Mouse (Mus musculus) MEL (cell line): ENCODE results near the gene Lyrm7. TPM values are rescaled to one million over a fixed set of nuclear protein-coding genes. Genes with fewer than 3 reads are reported as not detected.

Experiments used
- DNase-seq: peaks from one replicate; pipeline ENCODE4 v3.0.0; 2011; ENCODE audit warnings: low read depth, low spot score
- H3K27ac ChIP-seq: 2 replicates; pipeline ENCODE4 v1.5.1; 2012; ENCODE audit warnings: low read depth, mild to moderate bottlenecking, control low read depth, low read length, moderate library complexity; ENCODE audit not compliant: control insufficient read depth
- H3K27me3 ChIP-seq, 2 experiments: fragments of 150-350 bp in 1 of 2; sonication (generic) in 1 of 2; 2 replicates each; pipeline ENCODE4 v1.6.1; 2012; ENCODE audit warnings: low read length in 2 of 2, mild to moderate bottlenecking in 2 of 2, improper control_type of control experiment in 1 of 2, moderate library complexity in 1 of 2; ENCODE audit not compliant: insufficient read depth in 2 of 2, control insufficient read depth in 1 of 2
- H3K36me3 ChIP-seq, 2 experiments: 2 replicates each; pipeline ENCODE4 v1.6.1; 2012 to 2014; ENCODE audit warnings: low read length in 2 of 2, improper control_type of control experiment in 1 of 2, inconsistent platforms in 1 of 2, mild to moderate bottlenecking in 1 of 2; ENCODE audit not compliant: insufficient read depth in 2 of 2, control insufficient read depth in 1 of 2
- H3K4me1 ChIP-seq, 2 experiments: fragments of 150-350 bp in 1 of 2; sonication (generic) in 1 of 2; 2 replicates each; pipeline ENCODE4 v1.6.1; 2012; ENCODE audit warnings: low read length in 2 of 2, improper control_type of control experiment in 1 of 2, mild to moderate bottlenecking in 1 of 2; ENCODE audit not compliant: insufficient read depth in 2 of 2, control insufficient read depth in 1 of 2
- H3K4me3 ChIP-seq, 2 experiments: fragments of 150-350 bp in 1 of 2; sonication (generic) in 1 of 2; 2 replicates each; pipeline ENCODE4 v1.5.1; 2012; ENCODE audit warnings: low read depth in 2 of 2, low read length in 2 of 2, mild to moderate bottlenecking in 2 of 2, moderate library complexity in 2 of 2, control low read depth in 1 of 2, improper control_type of control experiment in 1 of 2; ENCODE audit not compliant: control insufficient read depth in 1 of 2, insufficient read depth in 1 of 2
- H3K79me2 ChIP-seq: 2 replicates; pipeline ENCODE4 v1.6.1; 2012; ENCODE audit warnings: mild to moderate bottlenecking, low read length, moderate library complexity; ENCODE audit not compliant: control insufficient read depth, poor library complexity, insufficient read depth
- H3K9ac ChIP-seq: 2 replicates; pipeline ENCODE4 v1.6.1; 2012; ENCODE audit warnings: low read depth, mild to moderate bottlenecking, control low read depth, low read length, moderate library complexity; ENCODE audit not compliant: control insufficient read depth, poor library complexity, severe bottlenecking
- H3K9me3 ChIP-seq: fragments of 150-350 bp; sonication (generic); replicated peaks from 2 replicates; pipeline ENCODE4 v1.6.1; 2012; ENCODE audit warnings: mild to moderate bottlenecking, low read length, improper control_type of control experiment, moderate library complexity; ENCODE audit not compliant: insufficient read depth
- CHD2 ChIP-seq: IDR thresholded peaks from 2 replicates; pipeline ENCODE4 v1.6.1; 2011; ENCODE audit warnings: low read length, improper control_type of control experiment
- CTCF ChIP-seq, 3 experiments: IDR thresholded peaks in 2 of 3; conservative IDR thresholded peaks in 1 of 3; 2 replicates each; pipeline ENCODE4 v1.5.1; 2011 to 2012; ENCODE audit warnings: low read length in 3 of 3, low read depth in 2 of 3, mild to moderate bottlenecking in 2 of 3, improper control_type of control experiment in 1 of 3, inconsistent platforms in 1 of 3, mixed read lengths in 1 of 3, moderate library complexity in 1 of 3; ENCODE audit not compliant: control insufficient read depth in 1 of 3, insufficient read depth in 1 of 3, poor library complexity in 1 of 3, severe bottlenecking in 1 of 3
- E2F4 ChIP-seq: IDR thresholded peaks from 2 replicates; pipeline ENCODE4 v1.6.1; 2011; ENCODE audit warnings: low read depth, low read length, improper control_type of control experiment, borderline replicate concordance
- JUND ChIP-seq: IDR thresholded peaks from 2 replicates; pipeline ENCODE4 v1.6.1; 2011; ENCODE audit warnings: low read depth, mild to moderate bottlenecking, improper control_type of control experiment, low read length
- KAT2A ChIP-seq: conservative IDR thresholded peaks from 2 replicates; pipeline ENCODE4 v1.6.1; 2012; ENCODE audit warnings: low read depth, low read length, improper control_type of control experiment, inconsistent platforms
- MAFK ChIP-seq: IDR thresholded peaks from 2 replicates; pipeline ENCODE4 v1.6.1; 2011; ENCODE audit warnings: low read depth, mild to moderate bottlenecking, low read length, improper control_type of control experiment, borderline replicate concordance
- MEF2A ChIP-seq: IDR thresholded peaks from 2 replicates; pipeline ENCODE4 v1.6.1; 2014; ENCODE audit warnings: low read depth, mild to moderate bottlenecking, inconsistent platforms, low read length, improper control_type of control experiment; ENCODE audit not compliant: poor library complexity, insufficient replicate concordance, severe bottlenecking; ENCODE audit errors: extremely low read depth
- MYB ChIP-seq: IDR thresholded peaks from 2 replicates; pipeline ENCODE4 v1.6.1; 2011; ENCODE audit warnings: mild to moderate bottlenecking, low read depth, low read length, improper control_type of control experiment
- MYC ChIP-seq: IDR thresholded peaks from 2 replicates; pipeline ENCODE4 v1.6.1; 2011; ENCODE audit warnings: low read depth, mild to moderate bottlenecking, low read length, improper control_type of control experiment, moderate library complexity
- NRF1 ChIP-seq: IDR thresholded peaks from 2 replicates; pipeline ENCODE4 v1.6.1; 2014; ENCODE audit warnings: low read depth, mild to moderate bottlenecking, inconsistent platforms, low read length, improper control_type of control experiment, moderate library complexity; ENCODE audit not compliant: poor library complexity, insufficient read depth, severe bottlenecking
- POLR2A ChIP-seq, 2 experiments: IDR thresholded peaks; 2 replicates each; pipeline ENCODE4 v1.6.1; 2011 to 2012; ENCODE audit warnings: low read length in 2 of 2, mild to moderate bottlenecking in 2 of 2, control low read depth in 1 of 2, improper control_type of control experiment in 1 of 2, low read depth in 1 of 2, moderate library complexity in 1 of 2; ENCODE audit not compliant: control insufficient read depth in 1 of 2, insufficient read depth in 1 of 2, poor library complexity in 1 of 2
- POLR2AphosphoS5 ChIP-seq: IDR thresholded peaks from 2 replicates; pipeline ENCODE4 v1.6.1; 2012; ENCODE audit warnings: low read depth, borderline replicate concordance, mild to moderate bottlenecking, inconsistent platforms, low read length, moderate library complexity, mixed read lengths
- RAD21 ChIP-seq: IDR thresholded peaks from 2 replicates; pipeline ENCODE4 v1.6.1; 2011; ENCODE audit warnings: mild to moderate bottlenecking, low read depth, low read length, improper control_type of control experiment
- RCOR1 ChIP-seq: IDR thresholded peaks from 2 replicates; pipeline ENCODE4 v1.6.1; 2012; ENCODE audit warnings: low read depth, mild to moderate bottlenecking, inconsistent platforms, low read length, improper control_type of control experiment
- SMC3 ChIP-seq: IDR thresholded peaks from 2 replicates; pipeline ENCODE4 v1.6.1; 2011; ENCODE audit warnings: low read depth, low read length, improper control_type of control experiment
- TAL1 ChIP-seq: IDR thresholded peaks from 2 replicates; pipeline ENCODE4 v1.6.1; 2012; ENCODE audit warnings: mild to moderate bottlenecking, inconsistent platforms, low read length, moderate library complexity, mixed read lengths
- TBP ChIP-seq: IDR thresholded peaks from 2 replicates; pipeline ENCODE4 v1.8.0; 2011; ENCODE audit warnings: low read depth, low read length, improper control_type of control experiment
- UBTF ChIP-seq: IDR thresholded peaks from 2 replicates; pipeline ENCODE4 v1.6.1; 2012; ENCODE audit warnings: low read depth, mild to moderate bottlenecking, inconsistent platforms, low read length, improper control_type of control experiment, moderate library complexity, borderline replicate concordance; ENCODE audit not compliant: insufficient read depth
- USF1 ChIP-seq: IDR thresholded peaks from 2 replicates; pipeline ENCODE4 v1.6.1; 2014; ENCODE audit warnings: low read depth, mild to moderate bottlenecking, inconsistent platforms, low read length, improper control_type of control experiment, moderate library complexity
- ZC3H11A ChIP-seq: IDR thresholded peaks from 2 replicates; pipeline ENCODE4 v1.6.1; 2012; ENCODE audit warnings: low read depth, mild to moderate bottlenecking, inconsistent platforms, low read length, improper control_type of control experiment
- ZMIZ1 ChIP-seq: IDR thresholded peaks from 2 replicates; pipeline ENCODE4 v1.6.1; 2012; ENCODE audit warnings: low read depth, mild to moderate bottlenecking, inconsistent platforms, low read length, improper control_type of control experiment, moderate library complexity
- ZNF384 ChIP-seq: IDR thresholded peaks from 2 replicates; pipeline ENCODE4 v1.6.1; 2012; ENCODE audit warnings: low read depth, mild to moderate bottlenecking, inconsistent platforms, low read length, improper control_type of control experiment
- polyA plus RNA-seq, 2 experiments: library from polyadenylated mRNA; stranded (reverse) in 1 of 2; unstranded in 1 of 2; fragments of >175 nt in 1 of 2; fragments of >200 nt in 1 of 2; gene quantifications; 2 replicates each; pipeline versions ENCODE4 v1.2.1 to v1.2.4; 2012; ENCODE audit warnings: low replicate concordance in 2 of 2, low read depth in 1 of 2; ENCODE audit not compliant: insufficient read length in 2 of 2, insufficient read depth in 1 of 2, missing spikeins in 1 of 2
- total RNA-seq: library from RNA; depleted of rRNA; stranded (reverse); fragments of 300-350 nt; gene quantifications from 2 replicates; pipeline ENCODE4 v1.2.3, GENCODE M21; 2012

Gene Lyrm7
- total and polyA plus RNA-seq, 3 experiments = 12.3 to 188 (median 20.9) TPM

DNA sequence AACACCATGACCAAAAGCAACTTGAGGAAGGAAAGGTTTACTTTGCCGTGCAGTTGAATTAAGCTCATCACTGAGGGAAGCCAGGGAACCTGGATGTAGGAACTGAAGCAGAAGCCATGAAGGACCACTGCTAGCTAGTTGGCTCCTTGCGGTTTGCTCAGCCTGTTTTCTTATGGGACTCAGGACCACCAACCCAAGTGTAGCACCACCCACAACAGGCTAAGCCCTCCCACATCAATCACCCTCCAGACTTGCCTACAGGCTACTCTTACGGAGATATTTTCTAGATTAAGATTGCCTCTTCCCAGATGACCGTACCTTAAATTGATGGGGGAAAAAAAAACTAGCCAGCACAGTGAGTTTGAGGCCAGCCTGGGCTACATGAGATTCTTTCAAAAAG, 48.4 kb downstream of the Lyrm7 start:
- no peak overlapping the region for H3K4me3 ChIP-seq
- H3K9me3 ChIP-seq = no peaks in the 10 kb centered on the region
- H3K79me2 ChIP-seq = no peaks in the 10 kb centered on the region
- peaks cover 4 to 12% of the 10 kb centered on the region in 2 experiments for H3K4me1 ChIP-seq
- TF ChIP-seq RAD21 = no peak
- no peak for TF ChIP-seq NRF1
- TF ChIP-seq SMC3 = no peak
- TF ChIP-seq RCOR1 = no peak
- TF ChIP-seq CHD2 = no peak
- no peak for TF ChIP-seq UBTF
- no peak for TF ChIP-seq USF1
- TF ChIP-seq KAT2A = no peak
- no peak for TF ChIP-seq JUND
- no peak for TF ChIP-seq TBP
- TF ChIP-seq POLR2AphosphoS5 = no peak
- no peak for TF ChIP-seq MYB
- no peak for DNase-seq
- H3K36me3 ChIP-seq = peaks cover 0 to 4% of the 10 kb centered on the region in 2 experiments; a peak in 2 of 4 replicates
- H3K27me3 ChIP-seq = no peaks in the 10 kb centered on the region
- H3K9ac ChIP-seq = no peak overlapping the region
- no peak overlapping the region for H3K27ac ChIP-seq

DNA sequence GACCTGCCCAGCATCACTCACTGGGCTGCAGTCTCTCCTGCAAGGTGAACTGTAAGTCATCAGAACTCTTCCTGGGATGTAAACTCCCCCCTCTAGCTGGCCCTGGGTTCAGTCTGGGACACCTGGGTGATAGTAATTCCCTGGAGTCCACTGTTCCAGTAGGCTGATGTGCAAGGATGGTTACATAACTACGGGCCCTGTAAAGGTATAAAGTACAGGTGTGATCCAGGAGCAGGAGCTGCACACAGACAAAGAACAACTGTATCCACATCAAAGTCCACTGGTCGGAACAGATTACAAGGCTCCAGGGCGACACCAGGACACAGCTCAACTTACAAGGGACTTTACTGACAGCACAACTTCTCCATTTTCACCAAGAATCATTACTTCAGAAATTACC, 49.7 kb downstream of the Lyrm7 start:
- H3K27ac ChIP-seq = no peak overlapping the region
- TF ChIP-seq MYB = no peak
- TF ChIP-seq CTCF (IDR thresholded peaks at IDR 0.05 in 2 of 3, conservative IDR thresholded peaks at IDR 0.05 in 1 of 3; ENCODE audit: control insufficient read depth in 1 of 3, insufficient read depth in 1 of 3, low read depth in 2 of 3, low read length in 3 of 3, poor library complexity in 1 of 3, severe bottlenecking in 1 of 3) = no peak
- TF ChIP-seq MAFK = no peak
- no peak for TF ChIP-seq MEF2A
- no peak for TF ChIP-seq ZNF384
- no peak for TF ChIP-seq TAL1
- no peak for TF ChIP-seq E2F4
- no peak for TF ChIP-seq POLR2AphosphoS5
- TF ChIP-seq ZMIZ1 = no peak
- TF ChIP-seq POLR2A (IDR thresholded peaks at IDR 0.05; ENCODE audit: control insufficient read depth in 1 of 2, insufficient read depth in 1 of 2, low read depth in 1 of 2, low read length in 2 of 2, poor library complexity in 1 of 2) = no peak
- no peak for TF ChIP-seq MYC
- no peak for TF ChIP-seq ZC3H11A
- TF ChIP-seq, all 39 proteins: peak for 0
- H3K36me3 ChIP-seq = peaks cover 0 to 8% of the 10 kb centered on the region in 2 experiments; a peak in 2 of 4 replicates
- H3K9ac ChIP-seq = no peak overlapping the region
- no peak overlapping the region for H3K4me3 ChIP-seq
- no peaks in the 10 kb centered on the region for H3K79me2 ChIP-seq
- H3K9me3 ChIP-seq = no peaks in the 10 kb centered on the region
- H3K4me1 ChIP-seq = peaks cover 8 to 16% of the 10 kb centered on the region in 2 experiments
- no peak for DNase-seq
- no peaks in the 10 kb centered on the region for H3K27me3 ChIP-seq
